Mouse (Mus musculus): ENCODE results near the gene Cavin2. TPM values are rescaled to one million over a fixed set of nuclear protein-coding genes. Genes with fewer than 3 reads are reported as not detected.

Cavin2 gene
- polyA plus RNA-seq, 1 experiment from 2014 or later: 216 TPM

DNA sequence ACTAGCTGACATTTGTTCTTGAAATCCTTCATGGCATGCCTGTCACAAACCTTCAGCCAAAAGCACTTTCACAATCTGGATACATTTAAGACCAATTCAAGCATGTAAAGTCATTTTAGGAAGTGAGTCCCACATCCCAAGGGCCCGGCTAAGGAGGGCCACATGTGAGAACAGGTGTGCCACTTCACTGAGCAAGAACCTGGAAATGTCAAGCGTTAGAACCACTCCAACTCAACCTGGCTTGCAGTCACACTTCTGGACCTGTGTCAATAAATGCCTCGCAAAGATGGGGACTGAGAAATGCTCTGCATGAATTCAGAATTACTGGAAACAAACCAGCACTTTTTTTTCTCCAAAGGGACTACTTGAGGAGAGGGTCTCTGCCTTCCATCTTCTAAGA is 725 bp upstream of the Cavin2 start:
- no peaks in the 10 kb centered on the region for H3K9me3 ChIP-seq (ENCODE audit: control insufficient read depth, low read length)
- peak overlapping the region; percentile 64 for H3K9ac ChIP-seq (ENCODE audit: low read length)
- peak overlapping the region; percentile 80 for H3K4me2 ChIP-seq (ENCODE audit: low read length)
- H3K36me3 ChIP-seq (ENCODE audit: control insufficient read depth, insufficient read depth, low read length): peaks cover 10% of the 10 kb centered on the region; the same call in 1 of the 2 replicates
- 59% methylated on average over 3 of the region's 3 CpGs for WGBS
- no peaks in the 10 kb centered on the region for H3K27me3 ChIP-seq (ENCODE audit: control insufficient read depth, insufficient read depth, low read length)
- H3K4me3 ChIP-seq (ENCODE audit: control insufficient read depth in 1 of 2, insufficient read depth in 1 of 2, low read depth in 1 of 2, low read length in 2 of 2): peak overlapping the region in 1 of 2 experiments; percentile 65; a peak in 2 of 4 replicates
- peaks cover 7 to 22% of the 10 kb centered on the region in 2 experiments for H3K4me1 ChIP-seq (ENCODE audit: control insufficient read depth in 2 of 2, insufficient read depth in 2 of 2, low read length in 2 of 2)
- H3K27ac ChIP-seq (replicated peaks in 1 of 2; ENCODE audit: control insufficient read depth in 1 of 2, insufficient read depth in 1 of 2, low read depth in 2 of 2, low read length in 2 of 2): peak overlapping the region; percentile 99
- no peak for ATAC-seq (ENCODE audit: insufficient number of reproducible peaks, insufficient read depth, low FRiP score, low read depth)

- 28% methylated on average over 17 of the region's 17 CpGs for whole genome bisulfite sequencing
- 0 out of 2 replicates have a peak, but pooled peaks have one; percentile 20 for ATAC-seq (ENCODE audit: insufficient number of reproducible peaks, insufficient read depth, low FRiP score, low read depth)
- H3K27me3 ChIP-seq (ENCODE audit: control insufficient read depth, insufficient read depth, low read length): no peaks in the 10 kb centered on the region
These were observed 907 bp downstream of the Cavin2 start for GRCm38 (mm10) chr1:51289620-51290445.

GRCm38 (mm10) chr1:51290634-51291033 is 1.7 kb downstream of the Cavin2 start:
- Histone ChIP-seq H3K4me2 (ENCODE audit: low read length) (peak overlapping the region; percentile 80), H3K9me3 (ENCODE audit: control insufficient read depth, low read length) (no peaks in the 10 kb centered on the region), H3K27ac (replicated peaks in 1 of 2; ENCODE audit: control insufficient read depth in 1 of 2, insufficient read depth in 1 of 2, low read depth in 2 of 2, low read length in 2 of 2) (peak overlapping the region; percentile 99), H3K36me3 (ENCODE audit: control insufficient read depth, insufficient read depth, low read length) (peaks cover 10% of the 10 kb centered on the region; the same call in 1 of the 2 replicates), H3K4me1 (ENCODE audit: control insufficient read depth in 2 of 2, insufficient read depth in 2 of 2, low read length in 2 of 2) (peaks cover 7 to 22% of the 10 kb centered on the region in 2 experiments), H3K9ac (ENCODE audit: low read length) (peak overlapping the region; percentile 94), H3K27me3 (ENCODE audit: control insufficient read depth, insufficient read depth, low read length) (no peaks in the 10 kb centered on the region), H3K4me3 (ENCODE audit: control insufficient read depth in 1 of 2, insufficient read depth in 1 of 2, low read depth in 1 of 2, low read length in 2 of 2) (peak overlapping the region; percentile 56 to 65)
- WGBS: 16% methylated on average over 4 of the region's 4 CpGs
- no peak for ATAC-seq (ENCODE audit: insufficient number of reproducible peaks, insufficient read depth, low FRiP score, low read depth)

More at GRCm38 (mm10) chr1:51289620-51290445, 907 bp downstream of the Cavin2 start:
- H3K27ac ChIP-seq (replicated peaks in 1 of 2; ENCODE audit: control insufficient read depth in 1 of 2, insufficient read depth in 1 of 2, low read depth in 2 of 2, low read length in 2 of 2): peak overlapping the region; percentile 99
- peak overlapping the region; percentile 56 to 65 for H3K4me3 ChIP-seq (ENCODE audit: control insufficient read depth in 1 of 2, insufficient read depth in 1 of 2, low read depth in 1 of 2, low read length in 2 of 2)
- peaks cover 7 to 22% of the 10 kb centered on the region in 2 experiments for H3K4me1 ChIP-seq (ENCODE audit: control insufficient read depth in 2 of 2, insufficient read depth in 2 of 2, low read length in 2 of 2)
- H3K9ac ChIP-seq (ENCODE audit: low read length): peak overlapping the region; percentile 94
- H3K9me3 ChIP-seq (ENCODE audit: control insufficient read depth, low read length): no peaks in the 10 kb centered on the region
- peaks cover 10% of the 10 kb centered on the region; the same call in 1 of the 2 replicates for H3K36me3 ChIP-seq (ENCODE audit: control insufficient read depth, insufficient read depth, low read length)
- peak overlapping the region; percentile 80 for H3K4me2 ChIP-seq (ENCODE audit: low read length)

- WGBS: 52% methylated on average over 4 of the region's 4 CpGs
- Histone ChIP-seq H3K36me3 (ENCODE audit: control insufficient read depth, insufficient read depth, low read length) (peaks cover 21% of the 10 kb centered on the region), H3K4me1 (ENCODE audit: control insufficient read depth in 2 of 2, insufficient read depth in 2 of 2, low read length in 2 of 2) (peaks cover 7 to 22% of the 10 kb centered on the region in 2 experiments), H3K27me3 (ENCODE audit: control insufficient read depth, insufficient read depth, low read length) (no peaks in the 10 kb centered on the region), H3K9ac (ENCODE audit: low read length) (peak overlapping the region; percentile 94), H3K4me2 (ENCODE audit: low read length) (peak overlapping the region; percentile 80), H3K9me3 (ENCODE audit: control insufficient read depth, low read length) (no peaks in the 10 kb centered on the region), H3K27ac (replicated peaks in 1 of 2; ENCODE audit: control insufficient read depth in 1 of 2, insufficient read depth in 1 of 2, low read depth in 2 of 2, low read length in 2 of 2) (peak overlapping the region; percentile 32 to 34; a peak in 3 of 4 replicates), H3K4me3 (ENCODE audit: control insufficient read depth in 1 of 2, insufficient read depth in 1 of 2, low read depth in 1 of 2, low read length in 2 of 2) (peak overlapping the region; percentile 33 to 65; a peak in 3 of 4 replicates)
- no peak for ATAC-seq (ENCODE audit: insufficient number of reproducible peaks, insufficient read depth, low FRiP score, low read depth)
These were observed 3.4 kb downstream of the Cavin2 start for GRCm38 (mm10) chr1:51292348-51292747.

DNA sequence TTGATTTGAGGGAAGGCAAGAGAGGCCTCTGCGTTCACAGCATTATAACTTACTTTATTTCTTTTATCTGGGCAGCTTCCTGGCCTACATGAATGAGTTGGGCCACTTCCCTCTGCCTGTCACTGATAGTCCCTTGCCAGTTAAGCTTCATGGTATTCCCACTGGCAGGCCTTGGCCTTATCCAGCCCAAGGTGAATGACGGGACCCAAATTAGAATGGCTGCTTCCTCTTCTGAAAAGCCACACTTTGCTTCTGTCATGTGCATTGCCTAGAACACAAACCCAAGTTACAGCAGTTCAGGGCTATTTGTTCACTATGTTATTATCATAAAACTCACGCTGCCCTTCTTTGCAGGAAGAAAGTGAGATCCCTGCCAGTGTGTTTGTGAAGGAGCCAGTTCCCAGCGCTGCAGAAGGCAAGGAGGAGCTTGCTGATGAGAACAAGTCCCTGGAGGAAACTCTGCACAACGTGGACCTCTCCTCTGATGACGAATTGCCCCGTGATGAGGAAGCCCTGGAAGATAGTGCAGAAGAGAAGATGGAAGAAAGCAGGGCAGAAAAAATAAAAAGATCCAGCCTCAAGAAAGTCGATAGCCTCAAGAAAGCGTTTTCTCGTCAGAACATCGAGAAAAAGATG is 11.5 kb downstream of the Cavin2 start:
- H3K4me2 ChIP-seq (ENCODE audit: low read length): no peak overlapping the region
- H3K36me3 ChIP-seq (ENCODE audit: control insufficient read depth, insufficient read depth, low read length): peaks cover 68% of the 10 kb centered on the region
- no peaks in the 10 kb centered on the region for H3K27me3 ChIP-seq (ENCODE audit: control insufficient read depth, insufficient read depth, low read length)
- H3K4me1 ChIP-seq (ENCODE audit: control insufficient read depth in 2 of 2, insufficient read depth in 2 of 2, low read length in 2 of 2): peaks cover 0 to 8% of the 10 kb centered on the region in 2 experiments; a peak in 2 of 4 replicates
- H3K9me3 ChIP-seq (ENCODE audit: control insufficient read depth, low read length): no peaks in the 10 kb centered on the region
- H3K4me3 ChIP-seq (ENCODE audit: control insufficient read depth in 1 of 2, insufficient read depth in 1 of 2, low read depth in 1 of 2, low read length in 2 of 2): no peak overlapping the region
- H3K9ac ChIP-seq (ENCODE audit: low read length): no peak overlapping the region
- ATAC-seq (ENCODE audit: insufficient number of reproducible peaks, insufficient read depth, low FRiP score, low read depth): peak; percentile 75
- 58% methylated on average over 11 of the region's 11 CpGs for WGBS
- H3K27ac ChIP-seq (replicated peaks in 1 of 2; ENCODE audit: control insufficient read depth in 1 of 2, insufficient read depth in 1 of 2, low read depth in 2 of 2, low read length in 2 of 2): peak overlapping the region in 1 of 2 experiments; percentile 27; a peak in 2 of 4 replicates

GRCm38 (mm10) chr1:51307056-51307455 is 18.1 kb downstream of the Cavin2 start:
- 82% methylated on average over 3 of the region's 3 CpGs for WGBS
- ATAC-seq (ENCODE audit: insufficient number of reproducible peaks, insufficient read depth, low FRiP score, low read depth): no peak
- H3K27me3 ChIP-seq (ENCODE audit: control insufficient read depth, insufficient read depth, low read length): no peaks in the 10 kb centered on the region

DNA sequence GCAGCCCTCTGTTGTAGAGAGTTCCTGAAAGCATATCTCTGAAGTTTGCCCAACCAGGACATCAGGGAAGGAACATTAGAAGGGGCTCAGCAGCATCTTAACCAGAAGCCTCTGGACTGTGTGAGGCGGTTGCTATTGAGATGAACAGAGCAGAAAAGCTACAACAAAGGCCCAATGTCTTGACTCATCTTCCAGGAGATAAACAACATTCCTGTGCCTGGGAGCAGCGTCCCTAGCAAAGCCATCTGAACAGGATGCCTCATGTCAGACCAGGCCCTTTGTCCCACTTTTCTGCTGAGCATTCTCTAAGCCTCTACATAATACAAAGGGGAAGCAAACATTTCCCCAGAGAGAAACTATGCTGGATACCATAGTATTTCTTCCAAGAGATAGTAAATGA is 26.6 kb downstream of the Cavin2 start:
- H3K27me3 ChIP-seq (ENCODE audit: control insufficient read depth, insufficient read depth, low read length): no peaks in the 10 kb centered on the region
- H3K9me3 ChIP-seq (ENCODE audit: control insufficient read depth, low read length): no peaks in the 10 kb centered on the region
- WGBS: 42% methylated on average over 2 of the region's 2 CpGs
- H3K27ac ChIP-seq (replicated peaks in 1 of 2; ENCODE audit: control insufficient read depth in 1 of 2, insufficient read depth in 1 of 2, low read depth in 2 of 2, low read length in 2 of 2): no peak overlapping the region
- no peaks in the 10 kb centered on the region for H3K36me3 ChIP-seq (ENCODE audit: control insufficient read depth, insufficient read depth, low read length)
- no peak overlapping the region for H3K4me3 ChIP-seq (ENCODE audit: control insufficient read depth in 1 of 2, insufficient read depth in 1 of 2, low read depth in 1 of 2, low read length in 2 of 2)
- no peak for ATAC-seq (ENCODE audit: insufficient number of reproducible peaks, insufficient read depth, low FRiP score, low read depth)
- no peak overlapping the region for H3K4me2 ChIP-seq (ENCODE audit: low read length)
- no peak overlapping the region for H3K9ac ChIP-seq (ENCODE audit: low read length)
- H3K4me1 ChIP-seq (ENCODE audit: control insufficient read depth in 2 of 2, insufficient read depth in 2 of 2, low read length in 2 of 2): no peaks in the 10 kb centered on the region

More at GRCm38 (mm10) chr1:51307056-51307455, 18.1 kb downstream of the Cavin2 start:
- Histone ChIP-seq H3K36me3 (ENCODE audit: control insufficient read depth, insufficient read depth, low read length) (peaks cover 15% of the 10 kb centered on the region), H3K4me3 (ENCODE audit: control insufficient read depth in 1 of 2, insufficient read depth in 1 of 2, low read depth in 1 of 2, low read length in 2 of 2) (no peak overlapping the region), H3K4me2 (ENCODE audit: low read length) (no peak overlapping the region), H3K27ac (replicated peaks in 1 of 2; ENCODE audit: control insufficient read depth in 1 of 2, insufficient read depth in 1 of 2, low read depth in 2 of 2, low read length in 2 of 2) (no peak overlapping the region), H3K9ac (ENCODE audit: low read length) (no peak overlapping the region), H3K9me3 (ENCODE audit: control insufficient read depth, low read length) (no peaks in the 10 kb centered on the region), H3K4me1 (ENCODE audit: control insufficient read depth in 2 of 2, insufficient read depth in 2 of 2, low read length in 2 of 2) (no peaks in the 10 kb centered on the region)
